In genomic region chr13:55834667-55835066, GRCm38 (mm10) we compare ENCODE assay signal across 29 mouse cellular contexts. TPM values are rescaled to one million over a fixed set of nuclear protein-coding genes. Genes with fewer than 3 reads are reported as not detected.
DNase-seq lines count a peak whose midpoint lies in the region; ATAC-seq and TF ChIP-seq lines count a peak whose summit lies in the region.
"Had no signal": no experiment of that assay in that cellular context is flagged by ENCODE, and none has a peak within 500 bp of the region (broad histone marks: within the 10 kb centered on the region; RNA-seq: fewer than 3 reads in every experiment).

No protein-coding gene starts in this region.

- peak; percentile 50 for DNase-seq in hindbrain, embryonic 11.5 days (ENCODE audit: low spot score)
- no peak for DNase-seq in hindbrain, postnatal 0 days (ENCODE audit: low spot score)
- DNase-seq in embryonic facial prominence, embryonic 11.5 days (ENCODE audit: low spot score): no peak
- peak; percentile 50 for DNase-seq in limb, embryonic 11.5 days (ENCODE audit: low spot score)
- DNase-seq in left cerebral cortex, adult 8-10 months (ENCODE audit: low spot score in 2 of 2): no peak
- DNase-seq in adrenal gland, adult 8-10 months: no peak
- no peak for DNase-seq in spleen, postnatal 4 days (ENCODE audit: low spot score in 2 of 2)
- DNase-seq: adrenal gland, postnatal 36 days; cerebellum, postnatal 10 days; heart, adult 11 months; kidney, adult 11 months; kidney, postnatal 36 days; lung, embryonic 14.5 days; lung, postnatal 36 days; retina, postnatal 1 day; right cerebral cortex, postnatal 4 days had no signal

- ATAC-seq in hindbrain, embryonic 11.5 days (ENCODE audit: low FRiP score): no peak
- ATAC-seq in hindbrain, postnatal 0 days: no peak
- no peak for ATAC-seq in embryonic facial prominence, embryonic 11.5 days (replicated peaks; ENCODE audit: insufficient number of reproducible peaks, low FRiP score, low TSS enrichment, low read depth)
- no peak for ATAC-seq in limb, embryonic 11.5 days (ENCODE audit: insufficient number of reproducible peaks, low FRiP score, low TSS enrichment, low read depth)
- ATAC-seq in stomach, embryonic 14.5 days (ENCODE audit: insufficient number of reproducible peaks, insufficient read depth, low FRiP score, low read depth): no peak
- ATAC-seq: forebrain, embryonic 15.5 days had no signal

- no peak for TF ChIP-seq CTCF in hindbrain, postnatal 0 days (IDR thresholded peaks at IDR 0.05; ENCODE audit: low read depth)

- H3K4me3 ChIP-seq in hindbrain, embryonic 11.5 days (ENCODE audit: low read depth, low read length): no peak overlapping the region
- no peak overlapping the region for H3K4me3 ChIP-seq in hindbrain, postnatal 0 days (ENCODE audit: low read length)
- H3K4me3 ChIP-seq in embryonic facial prominence, embryonic 11.5 days (ENCODE audit: low read depth, low read length): peak overlapping the region; percentile 14
- H3K4me3 ChIP-seq in limb, embryonic 11.5 days (ENCODE audit: low read depth, low read length): peak overlapping the region; percentile 70
- peak overlapping the region; percentile 77 for H3K4me3 ChIP-seq in stomach, embryonic 14.5 days (ENCODE audit: low read depth, low read length)
- H3K4me3 ChIP-seq: forebrain, embryonic 15.5 days; megakaryocyte, embryonic 14.5 days; neural tube, embryonic 12.5 days had no signal

- no peak overlapping the region for H3K27ac ChIP-seq in hindbrain, embryonic 11.5 days (ENCODE audit: low read depth, low read length)
- H3K27ac ChIP-seq in hindbrain, postnatal 0 days: no peak overlapping the region
- peak overlapping the region; percentile 43; the same call in 1 of the 2 replicates for H3K27ac ChIP-seq in embryonic facial prominence, embryonic 11.5 days (replicated peaks; ENCODE audit: low read depth, low read length)
- peak overlapping the region; percentile 93 for H3K27ac ChIP-seq in limb, embryonic 11.5 days (replicated peaks; ENCODE audit: low read depth, low read length)
- peak overlapping the region; percentile 86 for H3K27ac ChIP-seq in stomach, embryonic 14.5 days (ENCODE audit: low read length)
- H3K27ac ChIP-seq: forebrain, embryonic 15.5 days; kidney, embryonic 15.5 days; liver, embryonic 14.5 days; neural tube, embryonic 12.5 days had no signal

- no peak overlapping the region for H3K4me2 ChIP-seq in hindbrain, embryonic 11.5 days (replicated peaks; ENCODE audit: low read depth, low read length)
- no peak overlapping the region for H3K4me2 ChIP-seq in hindbrain, postnatal 0 days (ENCODE audit: low read depth, low read length)
- peak overlapping the region; percentile 2; the same call in 1 of the 2 replicates for H3K4me2 ChIP-seq in embryonic facial prominence, embryonic 11.5 days (ENCODE audit: low read depth, low read length)
- peak overlapping the region; percentile 67 for H3K4me2 ChIP-seq in limb, embryonic 11.5 days (ENCODE audit: low read depth, severe bottlenecking)
- H3K4me2 ChIP-seq in stomach, embryonic 14.5 days (replicated peaks; ENCODE audit: low read depth, low read length): peak overlapping the region; percentile 54
- H3K4me2 ChIP-seq: forebrain, embryonic 15.5 days; heart, embryonic 11.5 days; kidney, embryonic 15.5 days; lung, embryonic 14.5 days; neural tube, embryonic 12.5 days had no signal

- H3K36me3 ChIP-seq in hindbrain, embryonic 11.5 days (ENCODE audit: control insufficient read depth, insufficient read depth, low read length): no peaks in the 10 kb centered on the region
- H3K36me3 ChIP-seq in hindbrain, postnatal 0 days (ENCODE audit: insufficient read depth, low read length): no peaks in the 10 kb centered on the region
- H3K36me3 ChIP-seq in embryonic facial prominence, embryonic 11.5 days (replicated peaks; ENCODE audit: control insufficient read depth, insufficient read depth, low read depth, low read length): no peaks in the 10 kb centered on the region
- H3K36me3 ChIP-seq in limb, embryonic 11.5 days (ENCODE audit: control insufficient read depth, insufficient read depth, low read length): no peaks in the 10 kb centered on the region
- 0 out of 2 replicates have a peak, but pooled peaks cover 5% of the 10 kb centered on the region for H3K36me3 ChIP-seq in stomach, embryonic 14.5 days (ENCODE audit: control insufficient read depth, insufficient read depth, low read length)
- H3K36me3 ChIP-seq: forebrain, embryonic 15.5 days; kidney, embryonic 15.5 days; neural tube, embryonic 12.5 days had no signal

- H3K9me3 ChIP-seq in hindbrain, embryonic 11.5 days (ENCODE audit: control insufficient read depth, low read length): no peaks in the 10 kb centered on the region
- no peaks in the 10 kb centered on the region for H3K9me3 ChIP-seq in hindbrain, postnatal 0 days (ENCODE audit: low read length)
- H3K9me3 ChIP-seq in embryonic facial prominence, embryonic 11.5 days (replicated peaks; ENCODE audit: control insufficient read depth, low read length): no peaks in the 10 kb centered on the region
- no peaks in the 10 kb centered on the region for H3K9me3 ChIP-seq in limb, embryonic 11.5 days (ENCODE audit: control insufficient read depth, low read length)
- H3K9me3 ChIP-seq in stomach, embryonic 14.5 days (ENCODE audit: control insufficient read depth, low read depth, low read length): no peaks in the 10 kb centered on the region
- H3K9me3 ChIP-seq: forebrain, embryonic 15.5 days; kidney, embryonic 15.5 days; neural tube, embryonic 12.5 days had no signal

- peaks cover 99% of the 10 kb centered on the region for H3K27me3 ChIP-seq in hindbrain, embryonic 11.5 days (ENCODE audit: control insufficient read depth, insufficient read depth, low read length)
- peaks cover 94% of the 10 kb centered on the region for H3K27me3 ChIP-seq in hindbrain, postnatal 0 days (ENCODE audit: insufficient read depth, low read length)
- H3K27me3 ChIP-seq in embryonic facial prominence, embryonic 11.5 days (ENCODE audit: control insufficient read depth, insufficient read depth, low read length): peaks cover 75% of the 10 kb centered on the region
- H3K27me3 ChIP-seq in limb, embryonic 11.5 days (ENCODE audit: control insufficient read depth, insufficient read depth, low read length): peaks cover 67% of the 10 kb centered on the region
- H3K27me3 ChIP-seq in stomach, embryonic 14.5 days (ENCODE audit: control insufficient read depth, insufficient read depth, low read length): peaks cover 22% of the 10 kb centered on the region; the same call in 1 of the 2 replicates

- H3K4me1 ChIP-seq in hindbrain, embryonic 11.5 days (replicated peaks; ENCODE audit: control insufficient read depth, insufficient read depth, low read length): peaks cover 2% of the 10 kb centered on the region
- no peaks in the 10 kb centered on the region for H3K4me1 ChIP-seq in hindbrain, postnatal 0 days (ENCODE audit: insufficient read depth, low read length)
- H3K4me1 ChIP-seq in embryonic facial prominence, embryonic 11.5 days (ENCODE audit: control insufficient read depth, insufficient read depth, low read length): peaks cover 4% of the 10 kb centered on the region
- peaks cover 13% of the 10 kb centered on the region for H3K4me1 ChIP-seq in limb, embryonic 11.5 days (ENCODE audit: control insufficient read depth, insufficient read depth, low read length)
- H3K4me1 ChIP-seq in stomach, embryonic 14.5 days (ENCODE audit: control insufficient read depth, insufficient read depth, low read length): peaks cover 7% of the 10 kb centered on the region; the same call in 1 of the 2 replicates

- 3% methylated on average over 5 of the region's 5 CpGs for WGBS in hindbrain, embryonic 11.5 days
- 3% methylated on average over 5 of the region's 5 CpGs for WGBS in hindbrain, postnatal 0 days
- 5% methylated on average over 5 of the region's 5 CpGs for WGBS in embryonic facial prominence, embryonic 11.5 days
- 6% methylated on average over 5 of the region's 5 CpGs for WGBS in limb, embryonic 11.5 days
- 22% methylated on average over 5 of the region's 5 CpGs for WGBS in stomach, embryonic 14.5 days

- no peak overlapping the region for H3K9ac ChIP-seq in hindbrain, embryonic 11.5 days (ENCODE audit: low read depth, low read length)
- no peak overlapping the region for H3K9ac ChIP-seq in hindbrain, postnatal 0 days (replicated peaks; ENCODE audit: low read length)
- H3K9ac ChIP-seq in embryonic facial prominence, embryonic 11.5 days (replicated peaks; ENCODE audit: low read length): peak overlapping the region; percentile 37
- peak overlapping the region; percentile 97 for H3K9ac ChIP-seq in limb, embryonic 11.5 days (ENCODE audit: low read length)
- peak overlapping the region; percentile 93 for H3K9ac ChIP-seq in stomach, embryonic 14.5 days (replicated peaks; ENCODE audit: low read depth, low read length)
- H3K9ac ChIP-seq: forebrain, embryonic 15.5 days; kidney, embryonic 15.5 days; liver, embryonic 14.5 days; lung, embryonic 14.5 days; neural tube, embryonic 12.5 days had no signal

RNA-seq across cellular contexts. Expression of gene Pitx1, which starts 1.3 kb away (rescaled TPM):
- 0.25 and 0.43 TPM in 2 replicates for polyA plus RNA-seq in hindbrain, embryonic 11.5 days (2014; fragmentation: Nextera tagmentation; extraction: Ambion mirVana)
- total RNA-seq in hindbrain, postnatal 0 days (2014; rRNA removed): 0.63 TPM in 1 of 2 replicates, not detected in the other
- not detected in 2 replicates for polyA plus RNA-seq in hindbrain, postnatal 0 days (2015; fragmentation: Nextera tagmentation; extraction: Ambion mirVana)
- polyA plus RNA-seq in embryonic facial prominence, embryonic 11.5 days (2014; fragmentation: Nextera tagmentation; extraction: Ambion mirVana): 48.5 and 54.9 TPM in 2 replicates
- 155 and 197 TPM in 2 replicates for polyA plus RNA-seq in limb, embryonic 11.5 days (2014; fragmentation: Nextera tagmentation; extraction: Ambion mirVana)
- 262 and 263 TPM in 2 replicates for polyA plus RNA-seq in stomach, embryonic 14.5 days (2014; fragmentation: Nextera tagmentation; extraction: Ambion mirVana)
- not detected for total RNA-seq in left cerebral cortex, adult 8-10 months (2022)
- not detected for total RNA-seq in adrenal gland, adult 8-10 months (2022)
- total RNA-seq: adrenal gland, postnatal 36 days; hematopoietic stem cell, adult 5-6 weeks; left cerebral cortex, adult 18-20 months; left cerebral cortex, postnatal 36 days; monocyte, adult 5-6 weeks had no signal
- polyA plus RNA-seq: cortical plate, adult 2 months; forebrain, embryonic 15.5 days; heart, postnatal 0 days had no signal

RNA-seq across cellular contexts. Expression of gene Catsper3, which starts 50.3 kb away (rescaled TPM):
- 0.15 TPM in 1 of 2 replicates, not detected in the other for polyA plus RNA-seq in hindbrain, embryonic 11.5 days (2014; fragmentation: Nextera tagmentation; extraction: Ambion mirVana)
- not detected in 2 replicates for total RNA-seq in hindbrain, postnatal 0 days (2014; rRNA removed)
- polyA plus RNA-seq in hindbrain, postnatal 0 days (2015; fragmentation: Nextera tagmentation; extraction: Ambion mirVana): 0.26 and 0.43 TPM in 2 replicates
- polyA plus RNA-seq in embryonic facial prominence, embryonic 11.5 days (2014; fragmentation: Nextera tagmentation; extraction: Ambion mirVana): not detected in 2 replicates
- 0.19 TPM in 1 of 2 replicates, not detected in the other for polyA plus RNA-seq in limb, embryonic 11.5 days (2014; fragmentation: Nextera tagmentation; extraction: Ambion mirVana)
- 0.43 TPM in 1 of 2 replicates, not detected in the other for polyA plus RNA-seq in stomach, embryonic 14.5 days (2014; fragmentation: Nextera tagmentation; extraction: Ambion mirVana)
- total RNA-seq in left cerebral cortex, adult 8-10 months (2022): under 1 TPM in 3 of 4 experiments, not detected in 1; 0.48 to 0.63 (median 0.59) TPM
- 1 to 10 TPM in 1 of 4 experiments, under 1 TPM in 3; 0.32 to 1.1 (median 0.39) TPM for total RNA-seq in adrenal gland, adult 8-10 months (2022)
- total RNA-seq: monocyte, adult 5-6 weeks had no signal
- polyA plus RNA-seq: forebrain, embryonic 15.5 days; kidney, embryonic 15.5 days; neural tube, embryonic 12.5 days had no signal

Comparison
In these comparisons a context has a peak if more than half of its experiments do, and no peak if none do; other contexts are left out.
1. DNase-seq: peak in hindbrain, embryonic 11.5 days (single experiment) and limb, embryonic 11.5 days (single experiment); none in hindbrain, postnatal 0 days (single experiment), embryonic facial prominence, embryonic 11.5 days (single experiment), left cerebral cortex, adult 8-10 months (0 of 2), adrenal gland, adult 8-10 months (single experiment) and spleen, postnatal 4 days (0 of 2).
2. H3K27ac ChIP-seq: peak in embryonic facial prominence, embryonic 11.5 days (single experiment), limb, embryonic 11.5 days (single experiment) and stomach, embryonic 14.5 days (single experiment); none in hindbrain, embryonic 11.5 days (single experiment) and hindbrain, postnatal 0 days (single experiment).
3. H3K4me2 ChIP-seq: peak in embryonic facial prominence, embryonic 11.5 days (single experiment), limb, embryonic 11.5 days (single experiment) and stomach, embryonic 14.5 days (single experiment); none in hindbrain, embryonic 11.5 days (single experiment) and hindbrain, postnatal 0 days (single experiment).
4. H3K4me3 ChIP-seq: peak in embryonic facial prominence, embryonic 11.5 days (single experiment), limb, embryonic 11.5 days (single experiment) and stomach, embryonic 14.5 days (single experiment); none in hindbrain, embryonic 11.5 days (single experiment) and hindbrain, postnatal 0 days (single experiment).
5. H3K9ac ChIP-seq: peak in embryonic facial prominence, embryonic 11.5 days (single experiment), limb, embryonic 11.5 days (single experiment) and stomach, embryonic 14.5 days (single experiment); none in hindbrain, embryonic 11.5 days (single experiment) and hindbrain, postnatal 0 days (single experiment).
6. RNA of gene Pitx1, which starts 1.3 kb away (polyA plus RNA-seq): 262 to 263 TPM in stomach, embryonic 14.5 days, 155 to 197 TPM in limb, embryonic 11.5 days and 48.5 to 54.9 TPM in embryonic facial prominence, embryonic 11.5 days; 0.25 to 0.43 TPM in hindbrain, embryonic 11.5 days and not detected in hindbrain, postnatal 0 days; every median in the first group is over 10 times any median in the second.